Mouse (Mus musculus) midbrain, embryonic 12.5 days (tissue): ENCODE results near the gene Abhd11. TPM values are rescaled to one million over a fixed set of nuclear protein-coding genes. Genes with fewer than 3 reads are reported as not detected.

Experiments
- ATAC-seq: fragments of 200-750 bp; cut with Nextera tagmentation; 2 replicates; pipeline ENCODE4 v1.8.0; 2017; ENCODE audit warnings: low read depth, moderate TSS enrichment, moderate library complexity; ENCODE audit not compliant: low FRiP score
- H3K27ac ChIP-seq: fragments of 300-500 bp; sonication (generic); replicated peaks from 2 replicates; pipeline ENCODE4 v1.5.1; 2016; ENCODE audit warnings: mild to moderate bottlenecking
- H3K27me3 ChIP-seq: fragments of 300-500 bp; sonication (generic); 2 replicates; pipeline ENCODE4 v1.6.1; 2016; ENCODE audit warnings: mild to moderate bottlenecking
- H3K36me3 ChIP-seq: fragments of 300-500 bp; sonication (generic); 2 replicates; pipeline ENCODE4 v1.6.1; 2016
- H3K4me1 ChIP-seq: fragments of 300-500 bp; sonication (generic); 2 replicates; pipeline ENCODE4 v1.6.1; 2016
- H3K4me2 ChIP-seq: fragments of 300-500 bp; sonication (generic); replicated peaks from 2 replicates; pipeline ENCODE4 v1.6.1; 2016; ENCODE audit warnings: mild to moderate bottlenecking, moderate library complexity
- H3K4me3 ChIP-seq: fragments of 300-500 bp; sonication (generic); 2 replicates; pipeline ENCODE4 v1.5.1; 2016; ENCODE audit warnings: mild to moderate bottlenecking
- H3K9ac ChIP-seq: fragments of 300-500 bp; sonication (generic); replicated peaks from 2 replicates; pipeline ENCODE4 v1.6.1; 2016; ENCODE audit warnings: mild to moderate bottlenecking, moderate library complexity
- H3K9me3 ChIP-seq: fragments of 300-500 bp; sonication (generic); 2 replicates; pipeline ENCODE4 v1.6.1; 2016; ENCODE audit warnings: mild to moderate bottlenecking
- WGBS: fragments of 180-500 bp; shearing (Covaris S2); methylation state at CpG from one replicate; pipeline ENCODE4 v1.1.7; 2016; 5-methylcytosine and 5-hydroxymethylcytosine counted together
- polyA plus RNA-seq: library from polyadenylated mRNA; unstranded; fragments of >200 nt; fragmentation: Nextera tagmentation; extraction: Ambion mirVana; gene quantifications from 2 replicates; pipeline ENCODE4 v1.2.1, GENCODE M21; 2016

Gene Abhd11
- polyA plus RNA-seq, 1 experiment from 2014 or later = 41.4 TPM

GRCm38 (mm10) chr5:135011809-135012613 lies 3.1 kb downstream of the Abhd11 start:
- Histone ChIP-seq H3K27me3 (peaks cover 20% of the 10 kb centered on the region), H3K36me3 (no peaks in the 10 kb centered on the region), H3K4me2 (peak overlapping the region; percentile 19), H3K27ac (no peak overlapping the region), H3K9ac (peak overlapping the region; percentile 16), H3K4me3 (peak overlapping the region; percentile 4; the same call in 1 of the 2 replicates), H3K9me3 (no peaks in the 10 kb centered on the region), H3K4me1 (peaks cover 35% of the 10 kb centered on the region)
- WGBS = 24% methylated on average over 26 of the region's 26 CpGs
- no peak for ATAC-seq

- no peak for ATAC-seq
- peaks cover 20% of the 10 kb centered on the region for H3K27me3 ChIP-seq
- H3K4me3 ChIP-seq = 0 out of 2 replicates have a peak overlapping the region, but pooled peaks have one; percentile 4
- no peaks in the 10 kb centered on the region for H3K36me3 ChIP-seq
- 4% methylated on average over 16 of the region's 16 CpGs for WGBS
- peak overlapping the region; percentile 19; the same call in 1 of the 2 replicates for H3K4me2 ChIP-seq
- no peak overlapping the region for H3K27ac ChIP-seq
- peaks cover 35% of the 10 kb centered on the region for H3K4me1 ChIP-seq
- H3K9ac ChIP-seq = peak overlapping the region; percentile 16
- no peaks in the 10 kb centered on the region for H3K9me3 ChIP-seq
Measured at GRCm38 (mm10) chr5:135012671-135013441, 3.9 kb downstream of the Abhd11 start.

DNA sequence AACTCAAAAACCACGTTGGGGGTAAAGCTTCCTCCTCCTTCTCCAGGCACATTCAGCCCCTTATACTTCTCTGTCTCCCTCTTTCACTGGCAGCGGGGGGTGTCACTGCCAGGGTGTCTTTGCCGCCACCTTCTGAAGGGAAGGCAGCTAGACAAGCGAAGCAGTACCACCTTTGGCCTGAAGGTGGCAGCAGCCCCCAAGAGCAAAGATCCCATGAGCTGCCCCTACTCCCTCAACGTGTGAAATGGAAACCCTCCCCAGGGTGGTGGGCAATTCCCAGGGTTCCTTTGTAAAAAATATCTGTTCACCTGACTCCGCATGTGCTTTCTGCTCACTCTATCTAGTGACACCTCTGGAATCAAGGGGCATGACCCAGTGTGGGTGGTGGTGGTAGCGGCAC lies 6.5 kb downstream of the Abhd11 start:
- no peak overlapping the region for H3K27ac ChIP-seq
- H3K4me2 ChIP-seq = no peak overlapping the region
- H3K9ac ChIP-seq = no peak overlapping the region
- 16% methylated on average over 7 of the region's 7 CpGs for WGBS
- peaks cover 20% of the 10 kb centered on the region for H3K27me3 ChIP-seq
- no peaks in the 10 kb centered on the region for H3K36me3 ChIP-seq
- H3K4me1 ChIP-seq = peaks cover 29% of the 10 kb centered on the region
- H3K4me3 ChIP-seq = no peak overlapping the region
- no peaks in the 10 kb centered on the region for H3K9me3 ChIP-seq
- ATAC-seq = no peak

DNA sequence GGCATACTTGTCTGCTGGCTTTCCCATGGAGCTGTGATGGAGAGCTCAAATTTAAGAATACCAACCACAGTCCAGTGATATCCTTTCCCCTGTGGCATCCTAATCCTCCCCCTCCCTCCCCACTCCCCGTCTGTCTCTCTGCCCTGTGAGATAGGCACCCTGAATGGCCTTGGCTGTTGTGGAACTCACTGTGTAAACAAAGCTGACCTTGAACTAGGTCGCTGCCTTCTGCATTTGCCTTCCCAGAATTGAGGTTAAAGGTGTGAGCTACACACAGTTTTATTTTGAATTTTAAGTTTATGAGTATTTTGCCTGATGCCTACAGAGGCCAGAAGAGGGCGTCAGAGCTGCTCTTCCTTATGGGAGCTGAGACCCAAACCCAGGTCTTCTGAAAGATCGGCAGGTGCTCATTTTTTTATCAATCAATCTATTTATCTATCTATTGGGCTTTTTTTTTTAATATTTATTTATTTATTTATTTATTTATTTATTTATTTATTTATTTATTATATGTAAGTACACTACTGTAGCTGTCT lies 7.3 kb downstream of the Abhd11 start:
- no peak overlapping the region for H3K4me3 ChIP-seq
- H3K9ac ChIP-seq = no peak overlapping the region
- no peak for ATAC-seq
- no peak overlapping the region for H3K4me2 ChIP-seq
- H3K36me3 ChIP-seq = no peaks in the 10 kb centered on the region
- H3K27ac ChIP-seq = no peak overlapping the region
- peaks cover 14% of the 10 kb centered on the region for H3K27me3 ChIP-seq
- H3K4me1 ChIP-seq = peaks cover 21% of the 10 kb centered on the region
- 51% methylated on average over 4 of the region's 4 CpGs for WGBS
- no peaks in the 10 kb centered on the region for H3K9me3 ChIP-seq

- H3K9ac ChIP-seq = no peak overlapping the region
- no peak overlapping the region for H3K4me3 ChIP-seq
- ATAC-seq = no peak
- 85% methylated on average over 6 of the region's 6 CpGs for WGBS
- peaks cover 10% of the 10 kb centered on the region for H3K4me1 ChIP-seq
- no peak overlapping the region for H3K27ac ChIP-seq
- no peaks in the 10 kb centered on the region for H3K9me3 ChIP-seq
- no peak overlapping the region for H3K4me2 ChIP-seq
- H3K27me3 ChIP-seq = peaks cover 12% of the 10 kb centered on the region
- no peaks in the 10 kb centered on the region for H3K36me3 ChIP-seq
Measured at GRCm38 (mm10) chr5:135021814-135022213, 12.9 kb downstream of the Abhd11 start.

DNA sequence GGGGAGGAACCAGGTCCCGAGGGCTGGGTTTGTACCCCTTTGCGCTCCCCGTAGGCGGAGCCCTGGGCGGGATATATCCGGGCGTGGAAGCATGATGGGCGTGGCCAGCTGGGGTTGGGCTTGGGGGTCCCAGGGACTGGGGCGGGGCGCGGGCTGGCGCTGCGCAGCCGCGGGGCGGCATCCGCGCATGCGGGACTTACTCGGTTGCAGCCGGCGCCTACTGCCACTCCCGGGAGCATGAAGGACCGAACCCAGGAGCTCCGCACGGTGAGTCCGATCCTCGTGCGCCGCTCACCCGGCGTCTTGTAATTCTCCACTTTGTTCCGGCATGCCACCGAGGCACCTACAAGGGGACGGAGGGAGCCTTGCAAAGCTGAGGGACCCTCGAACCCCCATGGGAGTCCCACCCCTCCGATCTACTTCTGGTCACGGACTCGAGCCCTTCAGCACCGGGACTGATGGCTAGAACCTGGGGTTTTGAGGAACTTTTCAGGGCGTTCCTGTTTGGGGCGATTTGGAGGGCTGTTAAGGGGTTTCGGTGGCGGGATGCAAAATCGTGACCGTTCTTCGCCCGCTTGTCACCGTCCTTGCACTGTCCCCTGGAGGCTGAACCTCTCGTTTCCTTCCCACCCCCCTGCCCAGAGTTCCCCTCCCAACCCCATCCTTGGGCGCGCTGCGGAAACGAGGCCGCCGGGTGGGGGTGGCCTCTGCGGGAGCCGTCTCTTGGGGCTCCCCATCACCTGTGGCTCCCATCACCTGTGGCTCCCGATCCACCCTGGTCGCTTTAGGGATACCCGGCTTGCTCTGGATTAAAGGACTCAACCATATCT lies 14.6 kb downstream of the Abhd11 start, which contains the start of gene Stx1a:
TSS of gene Stx1a (plus strand) at position 139 of the 830 bp plus-strand sequence.
- ATAC-seq = peak; percentile 97
- no peak within 1 kb of the TSS for H3K27ac ChIP-seq
- 1% methylated on average over 61 of the region's 61 CpGs for WGBS

GRCm38 (mm10) chr5:135024665-135025224 lies 15.8 kb downstream of the Abhd11 start:
- H3K9me3 ChIP-seq = no peaks in the 10 kb centered on the region
- H3K4me3 ChIP-seq = peak overlapping the region; percentile 66
- no peak overlapping the region for H3K9ac ChIP-seq
- H3K4me1 ChIP-seq = peaks cover 16% of the 10 kb centered on the region
- no peak for ATAC-seq
- H3K27me3 ChIP-seq = peaks cover 12% of the 10 kb centered on the region
- H3K4me2 ChIP-seq = peak overlapping the region; percentile 92; the same call in 1 of the 2 replicates
- no peak overlapping the region for H3K27ac ChIP-seq
- WGBS = 80% methylated on average over 11 of the region's 11 CpGs
- H3K36me3 ChIP-seq = no peaks in the 10 kb centered on the region

More for the DNA sequence above, 14.6 kb downstream of the Abhd11 start, which contains the start of gene Stx1a:
- peaks cover 10% of the 10 kb centered on the region for H3K4me1 ChIP-seq
- peak within 1 kb of the TSS; percentile 92 for H3K4me2 ChIP-seq
- peaks cover 12% of the 10 kb centered on the region for H3K27me3 ChIP-seq
- H3K9me3 ChIP-seq = no peaks in the 10 kb centered on the region
- peak within 1 kb of the TSS; percentile 59 for H3K9ac ChIP-seq
- peak within 1 kb of the TSS; percentile 66 for H3K4me3 ChIP-seq
- no peaks in the 10 kb centered on the region for H3K36me3 ChIP-seq

GRCm38 (mm10) chr5:135025899-135026298 lies 16.9 kb downstream of the Abhd11 start:
- ATAC-seq = no peak

DNA sequence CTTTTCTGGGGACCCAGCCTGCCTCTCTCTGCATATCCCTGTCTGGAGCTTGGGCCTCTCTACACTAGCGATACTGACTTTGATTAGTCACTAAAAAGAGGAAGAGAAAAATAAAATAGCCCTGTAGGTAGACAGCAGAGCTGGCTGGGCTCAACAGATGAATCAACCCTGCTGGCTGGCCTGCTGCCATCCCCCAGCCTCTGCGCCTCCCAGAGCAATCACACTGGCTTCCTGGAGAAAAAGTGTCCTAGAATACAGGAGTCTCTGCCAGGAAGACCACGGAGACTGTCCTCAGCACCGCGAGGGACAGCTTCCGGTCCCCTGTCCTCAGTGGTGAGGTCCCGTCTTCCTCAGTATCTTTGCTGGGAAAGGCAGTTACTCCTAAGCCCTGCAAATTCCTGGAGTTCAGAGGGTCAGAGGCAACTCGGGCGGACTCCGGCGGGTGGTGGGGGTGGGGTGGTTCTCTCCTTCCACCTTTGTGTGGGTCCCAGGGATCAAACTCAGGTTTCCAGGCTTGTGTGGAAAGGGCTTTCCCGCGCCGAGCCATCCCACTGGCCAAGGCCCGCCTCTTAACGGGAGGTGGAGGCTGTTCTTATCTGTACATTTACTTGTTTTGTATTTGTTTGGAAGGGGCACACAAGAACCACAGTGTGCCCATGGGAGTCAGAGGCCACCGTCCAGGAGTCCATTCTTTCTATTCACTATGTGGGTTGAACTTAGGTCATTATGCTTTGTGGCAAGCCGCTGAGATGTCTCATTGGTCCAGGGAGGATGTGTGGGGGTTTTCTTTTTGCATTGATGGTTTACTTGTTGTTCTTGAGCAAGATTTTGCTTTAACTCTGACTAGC lies 20.3 kb downstream of the Abhd11 start:
- Histone ChIP-seq H3K4me3 (no peak overlapping the region), H3K9me3 (0 out of 2 replicates have a peak, but pooled peaks cover 3% of the 10 kb centered on the region), H3K4me2 (no peak overlapping the region), H3K9ac (no peak overlapping the region), H3K27ac (no peak overlapping the region), H3K4me1 (peaks cover 11% of the 10 kb centered on the region), H3K36me3 (no peaks in the 10 kb centered on the region), H3K27me3 (peaks cover 4% of the 10 kb centered on the region; the same call in 1 of the 2 replicates)
- no peak for ATAC-seq
- WGBS = 58% methylated on average over 18 of the region's 18 CpGs

More at GRCm38 (mm10) chr5:135025899-135026298, 16.9 kb downstream of the Abhd11 start:
- H3K27ac ChIP-seq = no peak overlapping the region
- H3K4me2 ChIP-seq = no peak overlapping the region
- no peak overlapping the region for H3K4me3 ChIP-seq
- H3K36me3 ChIP-seq = no peaks in the 10 kb centered on the region
- H3K4me1 ChIP-seq = peaks cover 16% of the 10 kb centered on the region
- H3K9me3 ChIP-seq = 0 out of 2 replicates have a peak, but pooled peaks cover 3% of the 10 kb centered on the region
- H3K9ac ChIP-seq = no peak overlapping the region
- 26% methylated on average over 7 of the region's 7 CpGs for WGBS
- peaks cover 12% of the 10 kb centered on the region for H3K27me3 ChIP-seq

DNA sequence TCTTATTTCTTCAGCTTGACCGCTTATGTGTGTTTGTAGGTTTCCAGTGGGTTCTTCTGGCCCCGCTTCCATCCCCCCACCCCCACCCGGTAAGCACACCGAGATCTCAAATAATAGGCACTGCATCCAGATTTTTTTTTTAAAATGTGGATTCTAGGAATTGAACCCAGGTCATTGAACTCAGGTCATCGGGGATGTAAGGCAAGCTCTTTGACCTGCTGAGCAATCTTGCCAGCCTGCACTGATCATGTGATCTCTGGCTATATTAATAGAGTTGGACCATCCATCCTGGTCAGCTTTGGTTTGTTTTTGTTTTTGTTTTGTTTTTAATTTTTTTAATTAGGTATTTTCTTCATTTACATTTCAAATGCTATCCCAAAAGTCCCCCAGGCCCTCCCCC lies 23.6 kb downstream of the Abhd11 start:
- WGBS = 93% methylated on average over 5 of the region's 5 CpGs
- Histone ChIP-seq H3K4me2 (no peak overlapping the region), H3K4me1 (peaks cover 7% of the 10 kb centered on the region; the same call in 1 of the 2 replicates), H3K9ac (no peak overlapping the region), H3K9me3 (0 out of 2 replicates have a peak, but pooled peaks cover 3% of the 10 kb centered on the region), H3K27me3 (no peaks in the 10 kb centered on the region), H3K36me3 (0 out of 2 replicates have a peak, but pooled peaks cover 3% of the 10 kb centered on the region), H3K4me3 (no peak overlapping the region), H3K27ac (no peak overlapping the region)
- ATAC-seq = no peak
